Mouse (Mus musculus): Measurements from ENCODE around the gene Abcc5. TPM values are rescaled to one million over a fixed set of nuclear protein-coding genes. Genes with fewer than 3 reads are reported as not detected.

Abcc5 gene
- polyA plus RNA-seq, 1 experiment from 2014 or later = 142 TPM

DNA sequence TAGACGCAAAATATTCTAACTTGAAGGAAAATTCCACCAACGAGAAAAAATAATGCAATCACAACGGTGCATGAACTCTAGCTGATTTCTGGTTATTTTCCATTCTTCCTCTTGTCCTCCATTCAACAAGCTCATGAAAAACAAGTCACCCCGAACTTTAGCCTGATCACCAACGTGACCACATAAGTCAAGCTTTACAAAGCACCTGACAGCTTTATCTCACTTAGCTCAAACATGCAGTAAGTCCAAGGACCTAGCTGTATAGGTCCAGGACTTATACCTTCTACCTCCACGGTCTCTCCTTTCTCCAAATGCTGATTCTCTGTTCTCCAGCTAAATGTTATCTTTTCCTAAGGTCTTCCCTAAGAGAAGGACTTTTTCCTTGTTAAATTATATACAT is 10.4 kb downstream of the Abcc5 start:
- ATAC-seq (ENCODE audit: low FRiP score) = no peak
- Histone ChIP-seq H3K27me3 (no peaks in the 10 kb centered on the region), H3K4me3 (no peak overlapping the region), H3K4me2 (no peak overlapping the region), H3K9me3 (no peaks in the 10 kb centered on the region), H3K9ac (no peak overlapping the region), H3K4me1 (replicated peaks) (0 out of 2 replicates have a peak, but pooled peaks cover 3% of the 10 kb centered on the region), H3K27ac (no peak overlapping the region), H3K36me3 (peaks cover 35% of the 10 kb centered on the region)
- 88% methylated on average over 6 of the region's 6 CpGs for WGBS

DNA sequence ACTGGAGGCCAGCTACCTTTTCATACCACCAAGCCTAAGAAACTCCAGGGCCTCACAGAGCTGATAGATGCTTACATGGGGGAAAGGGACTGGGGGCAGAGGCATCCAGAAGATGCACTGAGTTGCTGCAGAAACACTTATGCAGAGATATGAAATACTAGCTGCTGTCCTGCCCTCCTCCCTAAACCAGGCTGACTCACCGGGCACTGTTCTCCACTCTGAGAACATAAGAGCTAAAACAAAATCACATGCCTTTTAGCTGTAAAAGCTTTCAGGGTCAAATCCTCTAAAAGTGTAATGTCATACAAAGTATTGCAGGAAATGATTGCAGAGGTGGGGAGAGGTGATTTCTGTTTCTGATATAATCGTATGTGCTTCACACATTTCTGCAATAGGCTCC is 11.0 kb downstream of the Abcc5 start:
- Histone ChIP-seq H3K9me3 (no peaks in the 10 kb centered on the region), H3K9ac (no peak overlapping the region), H3K27me3 (no peaks in the 10 kb centered on the region), H3K27ac (no peak overlapping the region), H3K4me3 (no peak overlapping the region), H3K4me1 (replicated peaks) (0 out of 2 replicates have a peak, but pooled peaks cover 3% of the 10 kb centered on the region), H3K36me3 (peaks cover 32% of the 10 kb centered on the region), H3K4me2 (no peak overlapping the region)
- ATAC-seq (ENCODE audit: low FRiP score) = no peak
- 93% methylated on average over 2 of the region's 2 CpGs for WGBS

DNA sequence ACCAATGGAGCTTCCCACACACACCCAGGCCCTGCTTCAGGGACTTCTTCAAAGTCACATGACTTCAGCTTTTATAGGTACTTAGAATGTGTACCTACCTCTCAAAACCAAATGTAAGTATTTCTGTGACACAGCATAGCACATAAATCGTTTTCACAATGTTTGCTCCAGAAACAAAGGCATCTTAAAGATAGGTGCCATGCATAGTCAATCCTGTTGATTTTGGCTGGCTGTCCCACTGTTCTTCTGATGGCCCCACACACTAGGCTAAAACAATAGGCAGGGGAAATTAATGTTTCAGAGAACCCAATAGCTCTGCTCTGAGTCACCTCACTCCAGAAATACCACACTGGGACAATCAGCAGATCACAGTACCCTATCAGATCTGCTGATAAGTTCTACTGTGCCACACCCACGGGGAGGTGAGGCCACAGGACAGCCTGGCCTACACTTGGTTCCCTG is 12.3 kb downstream of the Abcc5 start:
- WGBS = 84% methylated on average over 2 of the region's 2 CpGs

DNA sequence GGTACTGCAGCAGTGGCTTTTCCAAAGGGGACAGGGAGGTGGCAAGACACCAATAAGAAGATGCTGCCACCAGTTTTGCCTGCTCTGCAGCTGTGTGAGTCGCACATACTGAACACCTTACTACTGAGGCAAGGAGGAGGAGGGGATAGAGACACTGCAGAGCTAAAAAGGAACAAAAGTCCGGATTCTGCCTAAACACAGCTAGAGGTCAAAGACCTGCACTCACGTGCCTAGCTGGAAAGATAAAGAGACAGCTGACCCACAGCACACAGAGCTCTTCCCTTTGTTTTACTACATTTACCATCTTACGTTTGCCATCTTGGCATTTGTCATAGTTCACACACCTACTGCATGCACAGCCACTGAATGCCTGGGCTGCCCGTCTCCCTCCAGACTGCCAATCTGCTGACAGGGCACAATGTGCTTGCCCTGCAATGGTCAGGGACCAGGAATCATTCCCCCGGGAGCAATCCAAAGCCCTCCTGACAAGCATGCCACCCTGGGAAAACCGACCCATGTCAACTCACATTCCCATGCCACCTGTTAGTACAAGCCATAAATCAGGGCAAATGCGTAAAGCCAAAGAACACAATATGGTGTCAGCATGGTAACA is 14.1 kb downstream of the Abcc5 start:
- H3K27ac ChIP-seq = no peak overlapping the region
- H3K4me1 ChIP-seq (replicated peaks) = 0 out of 2 replicates have a peak, but pooled peaks cover 3% of the 10 kb centered on the region
- H3K9me3 ChIP-seq = no peaks in the 10 kb centered on the region
- H3K4me3 ChIP-seq = no peak overlapping the region
- no peak overlapping the region for H3K4me2 ChIP-seq
- H3K27me3 ChIP-seq = no peaks in the 10 kb centered on the region
- no peak overlapping the region for H3K9ac ChIP-seq
- ATAC-seq (ENCODE audit: low FRiP score) = no peak
- H3K36me3 ChIP-seq = peaks cover 15% of the 10 kb centered on the region; the same call in 1 of the 2 replicates
- 79% methylated on average over 8 of the region's 8 CpGs for WGBS

More for the DNA sequence above, 12.3 kb downstream of the Abcc5 start:
- no peaks in the 10 kb centered on the region for H3K9me3 ChIP-seq
- 0 out of 2 replicates have a peak, but pooled peaks cover 3% of the 10 kb centered on the region for H3K4me1 ChIP-seq (replicated peaks)
- no peak overlapping the region for H3K4me2 ChIP-seq
- H3K27ac ChIP-seq = no peak overlapping the region
- no peak for ATAC-seq (ENCODE audit: low FRiP score)
- H3K27me3 ChIP-seq = no peaks in the 10 kb centered on the region
- H3K9ac ChIP-seq = no peak overlapping the region
- H3K36me3 ChIP-seq = peaks cover 23% of the 10 kb centered on the region; the same call in 1 of the 2 replicates
- no peak overlapping the region for H3K4me3 ChIP-seq

- Histone ChIP-seq H3K9me3 (no peaks in the 10 kb centered on the region), H3K9ac (no peak overlapping the region), H3K36me3 (peaks cover 57% of the 10 kb centered on the region), H3K27ac (no peak overlapping the region), H3K4me3 (no peak overlapping the region), H3K27me3 (no peaks in the 10 kb centered on the region), H3K4me1 (replicated peaks) (no peaks in the 10 kb centered on the region), H3K4me2 (no peak overlapping the region)
- 92% methylated on average over 4 of the region's 4 CpGs for whole genome bisulfite sequencing
- ATAC-seq (ENCODE audit: low FRiP score) = no peak
Observed at GRCm38 (mm10) chr16:20405335-20405734, 20.9 kb downstream of the Abcc5 start.

- no peak overlapping the region for H3K4me3 ChIP-seq
- no peaks in the 10 kb centered on the region for H3K4me1 ChIP-seq (replicated peaks)
- no peak overlapping the region for H3K9ac ChIP-seq
- no peak overlapping the region for H3K4me2 ChIP-seq
- H3K9me3 ChIP-seq = no peaks in the 10 kb centered on the region
- no peak for ATAC-seq (ENCODE audit: low FRiP score)
- H3K36me3 ChIP-seq = peaks cover 75% of the 10 kb centered on the region
- H3K27me3 ChIP-seq = no peaks in the 10 kb centered on the region
- H3K27ac ChIP-seq = no peak overlapping the region
- WGBS = 97% methylated on average over 2 of the region's 2 CpGs
Observed at GRCm38 (mm10) chr16:20403327-20403726, 22.9 kb downstream of the Abcc5 start.

GRCm38 (mm10) chr16:20401592-20401991 is 24.6 kb downstream of the Abcc5 start:
- no peak for ATAC-seq (ENCODE audit: low FRiP score)
- no peak overlapping the region for H3K4me2 ChIP-seq
- WGBS = 87% methylated on average over 3 of the region's 3 CpGs
- H3K27ac ChIP-seq = no peak overlapping the region
- H3K9me3 ChIP-seq = no peaks in the 10 kb centered on the region
- H3K9ac ChIP-seq = no peak overlapping the region
- no peaks in the 10 kb centered on the region for H3K27me3 ChIP-seq
- H3K36me3 ChIP-seq = peaks cover 81% of the 10 kb centered on the region
- H3K4me1 ChIP-seq (replicated peaks) = no peaks in the 10 kb centered on the region
- no peak overlapping the region for H3K4me3 ChIP-seq

- H3K9ac ChIP-seq = no peak overlapping the region
- H3K9me3 ChIP-seq = no peaks in the 10 kb centered on the region
- no peak overlapping the region for H3K4me3 ChIP-seq
- no peaks in the 10 kb centered on the region for H3K27me3 ChIP-seq
- no peaks in the 10 kb centered on the region for H3K4me1 ChIP-seq (replicated peaks)
- H3K27ac ChIP-seq = no peak overlapping the region
- no peak overlapping the region for H3K4me2 ChIP-seq
- WGBS = 96% methylated on average over 12 of the region's 12 CpGs
- ATAC-seq (ENCODE audit: low FRiP score) = no peak
- H3K36me3 ChIP-seq = peaks cover 88% of the 10 kb centered on the region
Observed at GRCm38 (mm10) chr16:20400707-20401591, 25.2 kb downstream of the Abcc5 start.

DNA sequence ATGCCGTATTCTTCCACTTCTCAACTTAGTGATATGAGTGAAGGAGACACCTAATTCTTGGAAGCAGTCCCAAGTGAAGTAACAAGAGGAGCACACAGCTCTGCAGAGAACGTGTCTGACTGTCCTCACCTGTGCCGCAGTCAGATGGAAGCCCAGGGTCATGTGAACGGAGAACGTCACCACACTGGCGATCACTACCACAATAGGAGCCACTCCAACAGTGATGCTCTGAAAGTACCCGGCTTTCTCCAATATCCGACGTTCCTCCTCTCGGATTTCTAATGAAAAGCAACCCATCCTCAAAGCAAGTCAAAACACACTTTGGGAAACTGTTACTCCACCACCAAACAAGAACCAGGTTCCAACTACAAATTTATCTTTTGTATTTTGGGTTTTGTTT is 29.3 kb downstream of the Abcc5 start:
- H3K27me3 ChIP-seq = no peaks in the 10 kb centered on the region
- H3K27ac ChIP-seq = no peak overlapping the region
- H3K9ac ChIP-seq = no peak overlapping the region
- H3K36me3 ChIP-seq = peaks cover 85% of the 10 kb centered on the region
- H3K4me1 ChIP-seq (replicated peaks) = no peaks in the 10 kb centered on the region
- H3K4me3 ChIP-seq = no peak overlapping the region
- WGBS = 96% methylated on average over 10 of the region's 10 CpGs
- no peak for ATAC-seq (ENCODE audit: low FRiP score)
- H3K4me2 ChIP-seq = no peak overlapping the region
- H3K9me3 ChIP-seq = no peaks in the 10 kb centered on the region

- H3K4me1 ChIP-seq (replicated peaks) = no peaks in the 10 kb centered on the region
- no peak overlapping the region for H3K4me2 ChIP-seq
- H3K27me3 ChIP-seq = no peaks in the 10 kb centered on the region
- peaks cover 86% of the 10 kb centered on the region for H3K36me3 ChIP-seq
- no peaks in the 10 kb centered on the region for H3K9me3 ChIP-seq
- no peak overlapping the region for H3K4me3 ChIP-seq
- no peak for ATAC-seq (ENCODE audit: low FRiP score)
- 91% methylated on average over 11 of the region's 11 CpGs for WGBS
- H3K9ac ChIP-seq = no peak overlapping the region
- no peak overlapping the region for H3K27ac ChIP-seq
Observed at GRCm38 (mm10) chr16:20395216-20395907, 30.8 kb downstream of the Abcc5 start.

- Histone ChIP-seq H3K4me1 (replicated peaks) (no peaks in the 10 kb centered on the region), H3K9ac (no peak overlapping the region), H3K36me3 (peaks cover 88% of the 10 kb centered on the region), H3K9me3 (no peaks in the 10 kb centered on the region), H3K4me3 (no peak overlapping the region), H3K27ac (no peak overlapping the region), H3K27me3 (no peaks in the 10 kb centered on the region), H3K4me2 (no peak overlapping the region)
- no peak for ATAC-seq (ENCODE audit: low FRiP score)
- 93% methylated on average over 3 of the region's 3 CpGs for WGBS
Observed at GRCm38 (mm10) chr16:20391753-20392152, 34.4 kb downstream of the Abcc5 start.

DNA sequence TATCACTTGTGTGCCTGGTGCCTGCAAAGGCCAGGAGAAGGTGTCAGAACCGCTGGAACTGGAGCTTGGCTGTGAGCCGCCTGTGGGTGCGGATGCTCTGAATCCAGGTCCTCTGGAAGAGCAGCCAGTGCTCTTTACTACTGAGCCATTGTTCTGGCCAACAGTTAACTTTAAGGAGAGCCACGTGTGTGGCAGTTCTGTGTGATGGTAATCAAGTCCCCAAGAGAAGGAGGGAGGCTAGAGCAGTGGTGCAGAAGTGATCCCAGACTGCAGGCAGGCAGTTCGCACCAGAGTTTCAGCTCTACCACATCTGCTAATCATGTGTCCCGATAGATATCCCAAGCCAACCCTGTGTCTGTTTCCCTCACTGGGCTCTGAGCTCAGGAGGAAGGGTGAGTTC is 36.0 kb downstream of the Abcc5 start:
- no peak overlapping the region for H3K27ac ChIP-seq
- no peak overlapping the region for H3K4me2 ChIP-seq
- H3K9me3 ChIP-seq = no peaks in the 10 kb centered on the region
- no peak for ATAC-seq (ENCODE audit: low FRiP score)
- H3K36me3 ChIP-seq = peaks cover 80% of the 10 kb centered on the region
- 75% methylated on average over 6 of the region's 6 CpGs for WGBS
- no peaks in the 10 kb centered on the region for H3K27me3 ChIP-seq
- no peak overlapping the region for H3K9ac ChIP-seq
- H3K4me3 ChIP-seq = no peak overlapping the region
- no peaks in the 10 kb centered on the region for H3K4me1 ChIP-seq (replicated peaks)
